Mouse (Mus musculus): ENCODE data around the gene Mical2. TPM values are rescaled to one million over a fixed set of nuclear protein-coding genes. Genes with fewer than 3 reads are reported as not detected.

Gene Mical2
- polyA plus RNA-seq, 1 experiment from 2014 or later = 15.3 TPM

- Histone ChIP-seq H3K9me3 (ENCODE audit: low read depth, low read length) (no peaks in the 10 kb centered on the region), H3K4me3 (ENCODE audit: low read depth, low read length) (no peak overlapping the region), H3K36me3 (ENCODE audit: insufficient read depth) (no peaks in the 10 kb centered on the region), H3K27ac (ENCODE audit: low read depth) (peak overlapping the region; percentile 86), H3K4me2 (no peak overlapping the region), H3K4me1 (ENCODE audit: insufficient read depth) (peaks cover 28% of the 10 kb centered on the region), H3K27me3 (ENCODE audit: insufficient read depth, low read length) (no peaks in the 10 kb centered on the region), H3K9ac (no peak overlapping the region)
- WGBS = 28% methylated on average over 9 of the region's 9 CpGs
- no peak for TF ChIP-seq CTCF (IDR thresholded peaks at IDR 0.05; ENCODE audit: low read depth)
- DNase-seq = peak; percentile 76
- ATAC-seq (ENCODE audit: insufficient read depth) = peak; percentile 52
Measured at GRCm38 (mm10) chr7:112298032-112298431, 72.4 kb downstream of the Mical2 start.

GRCm38 (mm10) chr7:112298871-112299422 lies 73.3 kb downstream of the Mical2 start:
- Histone ChIP-seq H3K4me1 (ENCODE audit: insufficient read depth) (peaks cover 28% of the 10 kb centered on the region), H3K4me3 (ENCODE audit: low read depth, low read length) (no peak overlapping the region), H3K9me3 (ENCODE audit: low read depth, low read length) (no peaks in the 10 kb centered on the region), H3K9ac (no peak overlapping the region), H3K27me3 (ENCODE audit: insufficient read depth, low read length) (no peaks in the 10 kb centered on the region), H3K27ac (ENCODE audit: low read depth) (peak overlapping the region; percentile 86), H3K36me3 (ENCODE audit: insufficient read depth) (0 out of 2 replicates have a peak, but pooled peaks cover 3% of the 10 kb centered on the region), H3K4me2 (no peak overlapping the region)
- TF ChIP-seq CTCF (IDR thresholded peaks at IDR 0.05; ENCODE audit: low read depth) = no peak
- 47% methylated on average over 3 of the region's 3 CpGs for WGBS
- DNase-seq (peak; percentile 37), ATAC-seq (ENCODE audit: insufficient read depth) (0 out of 2 replicates have a peak, but pooled peaks have one; percentile 26)

- Histone ChIP-seq H3K4me3 (ENCODE audit: low read depth, low read length) (no peak overlapping the region), H3K9me3 (ENCODE audit: low read depth, low read length) (no peaks in the 10 kb centered on the region), H3K4me2 (no peak overlapping the region), H3K9ac (no peak overlapping the region), H3K27me3 (ENCODE audit: insufficient read depth, low read length) (no peaks in the 10 kb centered on the region), H3K4me1 (ENCODE audit: insufficient read depth) (peaks cover 28% of the 10 kb centered on the region), H3K27ac (ENCODE audit: low read depth) (peak overlapping the region; percentile 86), H3K36me3 (ENCODE audit: insufficient read depth) (0 out of 2 replicates have a peak, but pooled peaks cover 5% of the 10 kb centered on the region)
- peak; percentile 29; the same call in 1 of the 2 replicates for ATAC-seq (ENCODE audit: insufficient read depth)
- TF ChIP-seq CTCF (IDR thresholded peaks at IDR 0.05; ENCODE audit: low read depth) = 0 out of 2 replicates have a peak, but pooled peaks have one; percentile 13
- 26% methylated on average over 10 of the region's 10 CpGs for WGBS
- peak; percentile 42 for DNase-seq
Measured at GRCm38 (mm10) chr7:112299521-112300096, 74.0 kb downstream of the Mical2 start.

GRCm38 (mm10) chr7:112300141-112300540 lies 74.5 kb downstream of the Mical2 start:
- no peak for ATAC-seq (ENCODE audit: insufficient read depth)
- TF ChIP-seq CTCF (IDR thresholded peaks at IDR 0.05; ENCODE audit: low read depth) = no peak
- Histone ChIP-seq H3K4me2 (no peak overlapping the region), H3K9ac (no peak overlapping the region), H3K27ac (ENCODE audit: low read depth) (peak overlapping the region; percentile 86), H3K4me3 (ENCODE audit: low read depth, low read length) (no peak overlapping the region), H3K4me1 (ENCODE audit: insufficient read depth) (peaks cover 28% of the 10 kb centered on the region), H3K9me3 (ENCODE audit: low read depth, low read length) (no peaks in the 10 kb centered on the region), H3K36me3 (ENCODE audit: insufficient read depth) (0 out of 2 replicates have a peak, but pooled peaks cover 5% of the 10 kb centered on the region), H3K27me3 (ENCODE audit: insufficient read depth, low read length) (no peaks in the 10 kb centered on the region)
- DNase-seq = no peak
- 47% methylated on average over 5 of the region's 5 CpGs for WGBS

- H3K27ac ChIP-seq (ENCODE audit: low read depth) = no peak overlapping the region
- peaks cover 28% of the 10 kb centered on the region for H3K4me1 ChIP-seq (ENCODE audit: insufficient read depth)
- no peak for ATAC-seq (ENCODE audit: insufficient read depth)
Measured at GRCm38 (mm10) chr7:112301052-112301451, 75.4 kb downstream of the Mical2 start.

GRCm38 (mm10) chr7:112304382-112304781 lies 78.7 kb downstream of the Mical2 start:
- Histone ChIP-seq H3K9me3 (ENCODE audit: low read depth, low read length) (no peaks in the 10 kb centered on the region), H3K27me3 (ENCODE audit: insufficient read depth, low read length) (no peaks in the 10 kb centered on the region), H3K4me3 (ENCODE audit: low read depth, low read length) (no peak overlapping the region), H3K4me1 (ENCODE audit: insufficient read depth) (peaks cover 12% of the 10 kb centered on the region), H3K27ac (ENCODE audit: low read depth) (no peak overlapping the region), H3K9ac (no peak overlapping the region), H3K36me3 (ENCODE audit: insufficient read depth) (0 out of 2 replicates have a peak, but pooled peaks cover 5% of the 10 kb centered on the region), H3K4me2 (no peak overlapping the region)
- DNase-seq (no peak), ATAC-seq (ENCODE audit: insufficient read depth) (no peak)
- TF ChIP-seq CTCF (IDR thresholded peaks at IDR 0.05; ENCODE audit: low read depth) = no peak
- WGBS = 78% methylated on average over 8 of the region's 8 CpGs

More at GRCm38 (mm10) chr7:112301052-112301451, 75.4 kb downstream of the Mical2 start:
- DNase-seq = no peak
- TF ChIP-seq CTCF (IDR thresholded peaks at IDR 0.05; ENCODE audit: low read depth) = peak; percentile 34; the same call in 1 of the 2 replicates
- no peak overlapping the region for H3K9ac ChIP-seq
- H3K4me2 ChIP-seq = no peak overlapping the region
- H3K4me3 ChIP-seq (ENCODE audit: low read depth, low read length) = no peak overlapping the region
- no peaks in the 10 kb centered on the region for H3K27me3 ChIP-seq (ENCODE audit: insufficient read depth, low read length)
- 0 out of 2 replicates have a peak, but pooled peaks cover 5% of the 10 kb centered on the region for H3K36me3 ChIP-seq (ENCODE audit: insufficient read depth)
- no peaks in the 10 kb centered on the region for H3K9me3 ChIP-seq (ENCODE audit: low read depth, low read length)

- peak; percentile 65 for ATAC-seq (ENCODE audit: insufficient read depth)
- H3K36me3 ChIP-seq (ENCODE audit: insufficient read depth) = peaks cover 4% of the 10 kb centered on the region; the same call in 1 of the 2 replicates
Measured at GRCm38 (mm10) chr7:112309289-112310016, 83.8 kb downstream of the Mical2 start.

More at GRCm38 (mm10) chr7:112309289-112310016, 83.8 kb downstream of the Mical2 start:
- Histone ChIP-seq H3K4me3 (ENCODE audit: low read depth, low read length) (no peak overlapping the region), H3K4me2 (no peak overlapping the region), H3K4me1 (ENCODE audit: insufficient read depth) (no peaks in the 10 kb centered on the region), H3K27me3 (ENCODE audit: insufficient read depth, low read length) (no peaks in the 10 kb centered on the region), H3K9me3 (ENCODE audit: low read depth, low read length) (no peaks in the 10 kb centered on the region), H3K9ac (no peak overlapping the region), H3K27ac (ENCODE audit: low read depth) (peak overlapping the region; percentile 75)
- DNase-seq = peak; percentile 87
- TF ChIP-seq CTCF (IDR thresholded peaks at IDR 0.05; ENCODE audit: low read depth) = peak; percentile 44; the same call in 1 of the 2 replicates
- WGBS = 61% methylated on average over 11 of the region's 11 CpGs

Measured in lung, embryonic 14.5 days (tissue).